Mouse (Mus musculus) T-helper 1 cell (primary cell): ENCODE measurements around the gene Trim71.

ENCODE experiments used
- in situ Hi-C: fragments of 300-600 bp; cut with MboI, MseI; formaldehyde crosslinking; loops from one replicate; pipeline ENCODE4 v1.15.1; 2025; ENCODE audit warnings: high pct_unique_total_duplicates

The Trim71 gene

GRCm38 (mm10) chr9:114487481-114488258 lies 76.5 kb downstream of the Trim71 start:
- in situ Hi-C loops, result no loop called here

GRCm38 (mm10) chr9:114486808-114487207 lies 77.4 kb downstream of the Trim71 start:
- in situ Hi-C loops, result no loop called here

- in situ Hi-C loops, result no loop called here
Measured at GRCm38 (mm10) chr9:114484771-114485170, 79.4 kb downstream of the Trim71 start.

GRCm38 (mm10) chr9:114480940-114481339 lies 83.2 kb downstream of the Trim71 start:
- in situ Hi-C loops, result no loop called here

DNA sequence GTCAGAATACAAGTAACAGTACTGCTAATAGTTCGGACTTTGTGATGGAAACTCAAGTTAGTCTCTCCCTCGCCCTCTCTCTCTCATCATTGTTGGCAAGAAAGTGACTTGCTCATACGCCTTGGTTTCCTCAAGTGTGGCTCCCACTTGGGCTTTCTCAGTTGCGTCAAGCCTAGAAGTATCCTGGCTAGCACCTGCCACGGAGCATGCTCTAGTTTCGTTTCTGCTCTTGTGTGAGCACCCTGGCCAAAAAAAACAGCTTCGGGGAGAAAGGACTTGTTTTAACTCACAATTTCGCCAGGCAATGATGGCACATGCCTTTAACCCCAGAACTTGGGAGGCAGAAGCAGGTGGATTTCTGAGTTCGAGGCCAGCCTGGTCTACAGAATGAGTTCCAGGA lies 87.2 kb downstream of the Trim71 start:
- in situ Hi-C loops, result no loop called here

DNA sequence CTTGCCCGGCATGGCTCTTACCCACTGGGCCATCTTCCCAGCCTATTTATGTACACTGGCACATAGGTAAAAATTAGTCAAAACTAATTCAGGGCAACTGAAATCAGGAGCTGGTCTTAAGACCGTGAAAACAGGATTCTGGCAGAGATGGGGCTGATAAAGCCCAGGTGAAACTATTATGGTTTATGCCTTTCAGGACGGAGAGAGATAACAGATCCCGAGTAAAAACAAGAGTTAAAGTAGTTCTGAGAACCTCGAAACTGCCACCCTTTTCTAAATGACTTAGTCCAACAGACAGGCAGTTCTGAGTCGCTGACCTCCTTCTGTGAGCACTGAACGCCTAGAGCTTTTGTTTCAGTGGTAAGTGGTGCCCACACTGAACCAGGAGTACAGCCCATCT lies 92.3 kb downstream of the Trim71 start:
- in situ Hi-C loops, result loop anchor here (25.0 kb wide), 1 partner anchor 1140 kb away; no protein-coding TSS in a partner anchor

DNA sequence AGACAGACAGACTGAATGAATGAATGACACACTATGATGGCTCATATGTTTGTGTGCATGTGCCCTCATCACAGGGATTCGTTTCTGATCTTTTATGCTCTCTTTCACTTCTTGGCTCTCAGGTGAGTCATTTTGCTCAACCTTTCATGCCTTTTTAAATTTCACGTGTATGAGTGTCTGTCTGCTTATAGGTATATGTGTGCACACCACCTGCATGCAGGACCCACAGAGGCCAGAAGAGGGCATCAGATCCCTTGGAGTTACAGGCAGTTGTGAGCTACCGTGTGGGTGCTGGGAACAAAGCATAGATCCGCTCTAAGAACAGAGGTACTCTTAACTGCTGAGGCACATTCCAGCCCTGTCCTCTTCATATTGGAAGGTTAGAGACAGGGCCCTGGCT lies 95.5 kb downstream of the Trim71 start:
- in situ Hi-C loops, result loop anchor here (25.0 kb wide), 1 partner anchor 1144 kb away; no protein-coding TSS in a partner anchor

DNA sequence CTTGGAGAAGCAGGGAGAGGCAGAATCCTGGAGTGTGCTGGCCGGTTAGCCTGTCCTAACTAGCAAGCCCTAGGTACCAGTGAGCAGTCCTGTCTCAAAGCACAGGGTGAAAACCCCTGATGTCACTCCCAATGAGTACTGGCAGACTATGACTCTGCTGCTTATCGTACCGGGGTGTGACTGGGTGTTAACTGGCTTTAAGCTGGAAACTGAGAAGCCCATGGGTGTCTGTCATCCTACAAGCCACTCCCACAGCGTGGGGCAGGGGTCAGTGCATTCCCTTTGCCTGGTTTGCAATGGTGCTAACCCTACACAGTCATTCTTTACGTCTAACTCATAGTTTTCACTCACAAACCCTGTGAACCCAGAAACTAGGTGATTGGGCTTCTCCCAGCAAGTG lies 96.0 kb downstream of the Trim71 start:
- in situ Hi-C loops, result loop anchor here (25.0 kb wide), 1 partner anchor 1144 kb away; no protein-coding TSS in a partner anchor

GRCm38 (mm10) chr9:114466871-114467270 lies 97.3 kb downstream of the Trim71 start:
- in situ Hi-C loops, result loop anchor here (25.0 kb wide), 1 partner anchor 1145 kb away; no protein-coding TSS in a partner anchor

- in situ Hi-C loops, result loop anchor here (25.0 kb wide), 1 partner anchor 1147 kb away; no protein-coding TSS in a partner anchor
Measured at GRCm38 (mm10) chr9:114465442-114465841, 98.7 kb downstream of the Trim71 start.

- in situ Hi-C loops, result loop anchor here (25.0 kb wide), 1 partner anchor 1150 kb away; no protein-coding TSS in a partner anchor
Measured at GRCm38 (mm10) chr9:114462569-114462968, 101.6 kb downstream of the Trim71 start.

DNA sequence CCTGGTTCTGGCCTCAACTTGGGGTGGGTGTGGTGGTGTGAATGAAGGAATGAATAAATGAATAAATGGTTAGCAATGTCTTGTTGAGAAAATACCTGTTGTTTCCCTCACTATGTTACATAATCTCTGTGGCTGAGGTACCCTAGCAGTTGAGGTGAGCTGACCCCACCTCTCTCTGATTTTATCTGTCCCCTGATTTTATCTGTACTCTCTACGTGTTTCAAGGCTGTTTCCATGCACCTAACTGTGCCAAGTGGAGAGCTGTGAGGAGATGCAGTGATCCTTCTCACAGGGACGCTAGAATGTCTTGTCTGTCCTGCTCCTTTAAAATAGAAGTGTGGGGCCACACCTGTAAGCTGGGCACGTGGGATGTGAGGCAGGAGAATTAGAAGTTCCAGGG lies 105.7 kb downstream of the Trim71 start:
- in situ Hi-C loops, result loop anchor here (25.0 kb wide), 1 partner anchor 1154 kb away; no protein-coding TSS in a partner anchor
